Mouse (Mus musculus) bone marrow macrophage, adult 2 months (primary cell): Measurements from ENCODE around the gene Slc35e2. TPM values are rescaled to one million over a fixed set of nuclear protein-coding genes. Genes with fewer than 3 reads are reported as not detected.

Experiments
- H3K27ac ChIP-seq: 2 replicates; pipeline ENCODE4 v1.5.1; 2012; ENCODE audit warnings: low read depth, low read length; ENCODE audit not compliant: insufficient read depth
- H3K4me1 ChIP-seq: 2 replicates; pipeline ENCODE4 v1.6.1; 2012; ENCODE audit warnings: low read length; ENCODE audit not compliant: control insufficient read depth, insufficient read depth
- H3K4me3 ChIP-seq: 2 replicates; pipeline ENCODE4 v1.5.1; 2012; ENCODE audit warnings: mild to moderate bottlenecking, low read length, moderate library complexity; ENCODE audit not compliant: insufficient read depth
- CTCF ChIP-seq: IDR thresholded peaks from 2 replicates; pipeline ENCODE4 v1.5.1; 2012; ENCODE audit warnings: low read depth, mild to moderate bottlenecking, low read length, moderate library complexity
- POLR2A ChIP-seq: IDR thresholded peaks from 2 replicates; pipeline ENCODE4 v1.6.1; 2012; ENCODE audit warnings: mild to moderate bottlenecking, low read depth, low read length, borderline replicate concordance
- polyA plus RNA-seq: library from polyadenylated mRNA; stranded (reverse); fragments of >200 nt; gene quantifications from 2 replicates; pipeline ENCODE4 v1.2.4, GENCODE M21; 2012; ENCODE audit not compliant: missing spikeins, insufficient read depth, insufficient read length

Slc35e2 gene
- polyA plus RNA-seq, 1 experiment: 11.4 TPM

DNA sequence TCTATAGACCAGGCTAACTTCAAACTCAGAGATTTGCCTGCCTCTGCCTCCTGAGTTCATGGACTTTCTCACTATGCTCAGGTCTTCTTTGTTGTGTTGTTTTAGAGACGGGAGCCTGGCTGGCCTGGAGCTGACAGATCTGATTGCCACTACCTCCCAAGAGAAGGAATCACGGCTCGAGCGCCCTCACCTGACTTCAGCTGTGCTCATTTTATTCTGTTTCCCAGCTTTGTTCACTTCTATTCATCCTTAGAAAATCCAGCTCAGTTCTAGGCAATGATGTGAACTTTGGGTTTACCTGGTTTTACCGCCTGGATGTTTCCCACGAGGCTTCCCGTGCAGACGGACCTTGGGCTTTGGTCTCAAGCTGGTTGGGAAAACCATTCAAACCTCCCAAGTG is 25.7 kb upstream of the Slc35e2 start:
- TF ChIP-seq POLR2A (no peak), CTCF (no peak)
- Histone ChIP-seq H3K4me1 (peaks cover 34% of the 10 kb centered on the region), H3K27ac (no peak overlapping the region), H3K4me3 (no peak overlapping the region)

DNA sequence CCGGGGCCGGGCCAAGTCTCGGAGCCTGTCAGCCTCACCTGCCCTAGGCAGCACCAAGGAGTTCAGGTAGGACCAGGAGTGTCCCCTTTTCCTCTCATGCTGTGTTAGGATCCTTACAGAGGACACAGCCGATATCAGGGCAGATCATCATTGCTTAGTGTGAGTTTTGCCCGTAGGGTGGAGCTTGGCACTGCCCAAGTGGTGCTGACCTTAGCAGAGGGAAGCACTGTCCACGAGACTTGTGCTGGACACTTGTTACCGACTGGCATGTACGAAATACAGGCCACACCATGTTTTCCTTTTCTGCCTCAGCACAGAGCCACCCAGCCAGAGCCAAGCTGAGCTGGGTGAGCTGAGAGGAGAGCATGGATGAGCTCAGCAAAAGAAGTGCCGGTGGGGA is 24.1 kb upstream of the Slc35e2 start:
- TF ChIP-seq CTCF (no peak), POLR2A (no peak)
- Histone ChIP-seq H3K4me1 (peaks cover 26% of the 10 kb centered on the region), H3K27ac (no peak overlapping the region)

DNA sequence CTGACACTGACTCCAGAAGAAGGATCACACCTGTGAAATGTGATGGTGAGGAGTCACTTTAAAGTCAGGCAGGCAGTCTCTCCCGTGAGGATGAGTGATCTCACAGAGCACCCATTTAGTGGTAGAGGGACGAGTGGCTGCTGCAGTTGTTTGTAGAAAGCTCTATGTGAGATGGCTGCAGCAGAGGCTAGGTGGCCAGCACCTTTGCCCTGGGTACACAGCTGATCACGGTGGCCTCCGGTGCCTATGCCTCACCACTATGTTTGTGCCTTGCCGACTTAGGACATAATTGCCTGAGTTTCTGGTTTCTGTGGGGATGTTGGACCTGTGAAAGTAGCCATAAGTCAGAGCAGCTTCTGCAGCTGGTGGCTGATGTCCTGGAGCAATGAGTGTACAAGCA is 23.5 kb upstream of the Slc35e2 start:
- Histone ChIP-seq H3K4me1 (peaks cover 31% of the 10 kb centered on the region), H3K27ac (no peak overlapping the region), H3K4me3 (no peak overlapping the region)
- TF ChIP-seq POLR2A (no peak), CTCF (no peak)

More for the DNA sequence above, 24.1 kb upstream of the Slc35e2 start:
- H3K4me3 ChIP-seq: no peak overlapping the region

DNA sequence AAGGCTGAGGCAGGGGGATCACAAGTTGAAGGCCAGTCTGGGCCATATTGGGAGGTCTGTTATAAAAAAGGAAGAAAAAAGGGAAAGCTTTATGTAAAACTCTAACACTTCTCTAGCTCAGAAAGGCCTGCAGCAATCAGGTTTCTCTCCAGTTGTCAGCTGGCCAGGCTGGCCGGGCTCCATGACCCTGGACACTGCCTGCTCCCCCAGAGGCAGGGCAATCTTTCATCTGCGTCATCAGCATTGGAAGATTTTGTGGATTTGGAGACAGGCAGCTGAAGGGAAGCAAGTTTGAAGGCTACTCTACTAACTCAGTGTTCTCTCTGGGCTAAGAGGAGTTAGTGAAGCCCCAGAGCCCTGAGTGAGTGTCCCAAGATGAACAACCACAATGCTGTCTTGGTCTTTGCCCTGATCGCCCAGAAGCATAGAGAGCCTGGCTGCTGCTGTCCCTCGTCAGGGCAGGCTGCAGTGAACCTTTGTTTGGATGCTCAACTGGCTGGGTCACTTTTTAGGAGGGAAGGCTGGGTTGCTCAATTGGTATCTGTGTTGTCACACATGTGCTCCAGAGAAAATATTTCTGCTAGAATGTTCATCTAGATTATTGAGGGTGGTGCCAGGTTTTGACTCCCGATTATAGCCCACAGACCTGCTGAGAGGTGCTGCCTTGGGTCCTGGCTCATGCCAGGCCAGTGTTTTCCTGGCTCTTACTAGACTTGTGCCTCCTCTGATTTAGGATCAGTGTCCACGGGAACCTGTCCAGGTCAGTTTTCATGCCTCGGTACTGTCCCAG is 22.7 kb upstream of the Slc35e2 start:
- Histone ChIP-seq H3K4me1 (peaks cover 34% of the 10 kb centered on the region), H3K4me3 (no peak overlapping the region), H3K27ac (no peak overlapping the region)
- TF ChIP-seq CTCF: no peak
- TF ChIP-seq POLR2A: no peak

DNA sequence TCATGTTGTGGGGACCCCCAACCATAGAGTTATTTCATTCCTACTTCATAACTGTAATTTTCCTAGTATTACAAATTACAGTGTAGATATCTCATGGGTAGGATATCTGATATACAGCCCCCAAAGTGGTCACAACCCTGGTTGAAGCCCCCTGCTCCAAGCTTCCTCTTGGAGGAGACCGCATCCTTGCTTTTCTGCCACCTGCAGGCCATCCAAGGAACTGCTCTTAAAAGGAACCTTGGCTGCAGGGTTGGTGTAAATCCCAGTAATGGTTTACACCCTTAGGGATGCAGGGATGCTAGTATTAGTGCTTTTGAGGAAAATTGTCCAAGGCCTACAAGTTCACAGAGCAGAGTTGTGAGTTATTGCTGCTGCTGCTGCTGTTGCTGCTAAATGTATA is 20.8 kb upstream of the Slc35e2 start:
- Histone ChIP-seq H3K27ac (no peak overlapping the region), H3K4me3 (no peak overlapping the region), H3K4me1 (peaks cover 26% of the 10 kb centered on the region)
- peak; percentile 63 for TF ChIP-seq CTCF
- no peak for TF ChIP-seq POLR2A

DNA sequence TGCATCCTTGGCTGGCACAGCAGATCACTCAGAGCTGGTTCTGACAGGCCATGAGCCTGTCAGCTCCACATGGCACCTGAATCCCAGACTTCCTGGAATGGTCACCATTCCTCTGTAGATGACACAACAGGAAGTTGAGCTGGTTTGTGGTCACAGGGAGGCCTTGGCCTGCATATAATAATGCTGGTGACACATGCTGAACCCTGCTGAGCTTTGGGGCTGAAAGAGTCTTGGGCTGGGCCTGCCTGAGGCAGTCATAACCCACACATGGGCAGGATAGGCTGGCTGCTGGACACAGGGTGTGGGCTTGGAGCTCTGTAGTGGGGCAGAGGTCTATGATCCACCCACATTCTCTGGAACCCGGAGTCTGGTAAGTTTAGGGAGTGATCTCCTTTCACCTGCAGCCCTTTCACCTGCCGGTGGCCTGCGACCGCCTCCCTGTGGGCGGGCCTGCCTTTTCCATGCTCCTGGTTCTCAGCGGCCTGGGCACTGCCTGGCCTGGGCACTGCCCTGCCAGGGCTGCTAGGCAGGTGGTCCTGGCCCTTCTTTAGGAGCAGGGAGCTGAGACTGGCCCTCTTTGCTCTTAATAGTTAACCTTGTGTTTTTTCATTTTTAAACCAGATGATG is 18.8 kb upstream of the Slc35e2 start:
- TF ChIP-seq CTCF (no peak), POLR2A (no peak)
- Histone ChIP-seq H3K4me1 (peaks cover 25% of the 10 kb centered on the region), H3K4me3 (peak overlapping the region; percentile 28), H3K27ac (peak overlapping the region; percentile 69)

DNA sequence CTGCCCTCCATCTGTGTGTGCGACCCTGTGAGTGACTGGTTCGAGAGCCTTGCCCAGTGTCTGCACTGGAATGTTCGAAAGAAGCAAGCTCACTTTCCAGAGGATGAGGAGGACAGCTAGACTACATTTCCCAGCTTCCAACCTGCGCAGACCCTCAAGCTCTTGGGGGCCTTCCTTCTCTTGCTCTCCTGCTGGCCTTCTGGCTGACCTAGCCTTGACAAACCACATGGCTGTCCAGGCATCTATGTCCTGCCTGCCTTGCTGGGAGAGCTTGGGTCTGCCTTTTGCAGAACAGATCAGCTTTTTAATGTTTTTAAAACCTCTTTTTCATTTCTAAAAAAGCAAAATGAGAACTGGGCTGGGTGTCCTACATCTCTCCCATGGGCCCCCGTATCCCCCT is 11.9 kb upstream of the Slc35e2 start:
- no peak for TF ChIP-seq POLR2A
- TF ChIP-seq CTCF: no peak
- H3K4me3 ChIP-seq: no peak overlapping the region
- H3K4me1 ChIP-seq: peaks cover 6% of the 10 kb centered on the region
- no peak overlapping the region for H3K27ac ChIP-seq

DNA sequence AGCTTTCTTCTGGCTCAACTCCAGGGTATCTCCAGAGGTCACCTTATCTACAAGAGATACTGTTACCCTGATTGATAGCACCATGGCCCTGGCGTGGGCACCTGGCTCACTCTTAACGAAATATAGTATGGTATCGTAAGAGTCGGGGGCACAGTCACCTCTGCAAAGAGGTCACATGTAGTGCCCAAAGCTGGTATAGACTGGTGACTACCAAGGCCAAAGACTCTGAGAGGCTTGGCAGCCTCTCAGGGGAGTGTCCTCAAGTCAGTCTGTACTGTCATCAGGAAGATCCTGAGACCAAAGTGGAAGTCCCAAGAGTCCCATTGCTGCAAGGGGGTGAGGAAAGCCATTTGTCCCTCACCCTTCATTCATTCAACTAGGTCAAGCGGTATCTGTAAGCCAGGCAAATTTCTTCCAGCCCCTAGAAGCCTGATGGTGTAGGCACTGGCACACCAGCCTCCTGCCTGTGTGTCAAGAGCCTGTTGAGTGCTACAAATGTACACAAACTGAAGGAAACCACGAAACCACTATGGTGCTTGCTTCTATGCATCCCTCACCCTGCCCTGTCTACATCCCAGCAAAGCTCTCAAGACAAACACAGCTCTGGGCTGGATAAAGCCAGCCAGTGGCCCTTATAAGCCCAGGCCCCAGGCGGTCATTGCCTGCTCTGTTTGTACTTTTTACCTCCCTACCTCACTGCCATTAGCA is 10.1 kb upstream of the Slc35e2 start:
- no peak for TF ChIP-seq CTCF
- TF ChIP-seq POLR2A: no peak
- Histone ChIP-seq H3K4me1 (peaks cover 6% of the 10 kb centered on the region), H3K27ac (no peak overlapping the region), H3K4me3 (no peak overlapping the region)

DNA sequence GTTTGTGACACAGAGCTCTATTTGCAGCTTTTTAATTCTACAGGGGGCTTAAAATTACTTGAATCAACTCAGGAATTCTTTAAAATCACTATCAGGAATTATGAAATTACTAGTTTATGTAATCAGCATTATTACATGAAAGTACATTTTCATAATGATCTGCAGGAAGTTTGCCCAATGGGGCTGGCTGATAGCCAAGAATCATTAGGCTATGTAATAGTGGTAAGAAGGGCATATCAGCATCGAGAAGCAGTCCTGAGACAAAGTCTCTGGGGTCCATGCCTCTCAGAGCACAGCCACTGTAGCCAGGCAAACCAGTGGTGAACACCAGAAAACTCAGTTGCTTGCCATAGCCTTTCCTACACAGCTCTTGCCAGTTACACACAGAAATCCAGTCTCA is 7.4 kb upstream of the Slc35e2 start:
- Histone ChIP-seq H3K4me1 (peaks cover 7% of the 10 kb centered on the region), H3K27ac (no peak overlapping the region), H3K4me3 (no peak overlapping the region)
- TF ChIP-seq CTCF (no peak), POLR2A (no peak)

DNA sequence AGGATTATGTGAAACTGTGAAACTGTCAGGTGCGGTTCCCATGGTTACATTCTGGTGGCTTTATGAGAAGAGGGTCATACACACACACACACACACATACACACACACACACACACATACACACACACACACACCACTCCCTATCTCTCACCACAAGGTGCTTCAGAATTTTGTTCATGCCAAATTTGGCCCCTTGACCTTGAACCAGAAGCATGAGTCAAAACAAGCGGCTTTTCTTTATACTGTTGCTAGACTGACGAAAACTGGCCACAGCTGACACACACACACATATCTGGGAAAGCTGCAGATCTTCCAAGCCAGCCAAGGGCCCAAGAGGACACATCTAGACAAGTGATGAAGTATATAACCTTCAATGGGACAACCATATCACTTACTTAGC is 5.4 kb upstream of the Slc35e2 start:
- Histone ChIP-seq H3K27ac (no peak overlapping the region), H3K4me1 (peaks cover 15% of the 10 kb centered on the region), H3K4me3 (no peak overlapping the region)
- no peak for TF ChIP-seq CTCF
- TF ChIP-seq POLR2A: no peak
